Mouse (Mus musculus) MEL (cell line): ENCODE data around the gene Sorl1. TPM values are rescaled to one million over a fixed set of nuclear protein-coding genes. Genes with fewer than 3 reads are reported as not detected.

Experiments used
- DNase-seq: peaks from one replicate; pipeline ENCODE4 v3.0.0; 2011; ENCODE audit warnings: low read depth, low spot score
- H3K27ac ChIP-seq: 2 replicates; pipeline ENCODE4 v1.5.1; 2012; ENCODE audit warnings: low read depth, mild to moderate bottlenecking, control low read depth, low read length, moderate library complexity; ENCODE audit not compliant: control insufficient read depth
- H3K27me3 ChIP-seq, 2 experiments: fragments of 150-350 bp in 1 of 2; sonication (generic) in 1 of 2; 2 replicates each; pipeline ENCODE4 v1.6.1; 2012; ENCODE audit warnings: low read length in 2 of 2, mild to moderate bottlenecking in 2 of 2, improper control_type of control experiment in 1 of 2, moderate library complexity in 1 of 2; ENCODE audit not compliant: insufficient read depth in 2 of 2, control insufficient read depth in 1 of 2
- H3K36me3 ChIP-seq, 2 experiments: 2 replicates each; pipeline ENCODE4 v1.6.1; 2012 to 2014; ENCODE audit warnings: low read length in 2 of 2, improper control_type of control experiment in 1 of 2, inconsistent platforms in 1 of 2, mild to moderate bottlenecking in 1 of 2; ENCODE audit not compliant: insufficient read depth in 2 of 2, control insufficient read depth in 1 of 2
- H3K4me1 ChIP-seq, 2 experiments: fragments of 150-350 bp in 1 of 2; sonication (generic) in 1 of 2; 2 replicates each; pipeline ENCODE4 v1.6.1; 2012; ENCODE audit warnings: low read length in 2 of 2, improper control_type of control experiment in 1 of 2, mild to moderate bottlenecking in 1 of 2; ENCODE audit not compliant: insufficient read depth in 2 of 2, control insufficient read depth in 1 of 2
- H3K4me3 ChIP-seq, 2 experiments: fragments of 150-350 bp in 1 of 2; sonication (generic) in 1 of 2; 2 replicates each; pipeline ENCODE4 v1.5.1; 2012; ENCODE audit warnings: low read depth in 2 of 2, low read length in 2 of 2, mild to moderate bottlenecking in 2 of 2, moderate library complexity in 2 of 2, control low read depth in 1 of 2, improper control_type of control experiment in 1 of 2; ENCODE audit not compliant: control insufficient read depth in 1 of 2, insufficient read depth in 1 of 2
- H3K79me2 ChIP-seq: 2 replicates; pipeline ENCODE4 v1.6.1; 2012; ENCODE audit warnings: mild to moderate bottlenecking, low read length, moderate library complexity; ENCODE audit not compliant: control insufficient read depth, poor library complexity, insufficient read depth
- H3K9ac ChIP-seq: 2 replicates; pipeline ENCODE4 v1.6.1; 2012; ENCODE audit warnings: low read depth, mild to moderate bottlenecking, control low read depth, low read length, moderate library complexity; ENCODE audit not compliant: control insufficient read depth, poor library complexity, severe bottlenecking
- H3K9me3 ChIP-seq: fragments of 150-350 bp; sonication (generic); replicated peaks from 2 replicates; pipeline ENCODE4 v1.6.1; 2012; ENCODE audit warnings: mild to moderate bottlenecking, low read length, improper control_type of control experiment, moderate library complexity; ENCODE audit not compliant: insufficient read depth
- CHD1 ChIP-seq: IDR thresholded peaks from 2 replicates; pipeline ENCODE4 v1.6.1; 2012; ENCODE audit warnings: low read depth, mild to moderate bottlenecking, inconsistent platforms, low read length, improper control_type of control experiment
- CTCF ChIP-seq, 3 experiments: IDR thresholded peaks in 2 of 3; conservative IDR thresholded peaks in 1 of 3; 2 replicates each; pipeline ENCODE4 v1.5.1; 2011 to 2012; ENCODE audit warnings: low read length in 3 of 3, low read depth in 2 of 3, mild to moderate bottlenecking in 2 of 3, improper control_type of control experiment in 1 of 3, inconsistent platforms in 1 of 3, mixed read lengths in 1 of 3, moderate library complexity in 1 of 3; ENCODE audit not compliant: control insufficient read depth in 1 of 3, insufficient read depth in 1 of 3, poor library complexity in 1 of 3, severe bottlenecking in 1 of 3
- ETS1 ChIP-seq: IDR thresholded peaks from 2 replicates; pipeline ENCODE4 v1.6.1; 2012; ENCODE audit warnings: low read depth, mild to moderate bottlenecking, inconsistent platforms, low read length, improper control_type of control experiment, moderate library complexity
- GABPA ChIP-seq: IDR thresholded peaks from 2 replicates; pipeline ENCODE4 v1.6.1; 2012; ENCODE audit warnings: low read depth, mild to moderate bottlenecking, inconsistent platforms, low read length, improper control_type of control experiment, moderate library complexity
- GATA1 ChIP-seq: IDR thresholded peaks from 2 replicates; pipeline ENCODE4 v1.6.1; 2011; ENCODE audit warnings: low read depth, low read length, improper control_type of control experiment
- HCFC1 ChIP-seq: IDR thresholded peaks from 2 replicates; pipeline ENCODE4 v1.6.1; 2012; ENCODE audit warnings: low read depth, mild to moderate bottlenecking, inconsistent platforms, low read length, improper control_type of control experiment, moderate library complexity
- MAFK ChIP-seq: IDR thresholded peaks from 2 replicates; pipeline ENCODE4 v1.6.1; 2011; ENCODE audit warnings: low read depth, mild to moderate bottlenecking, low read length, improper control_type of control experiment, borderline replicate concordance
- MAZ ChIP-seq: IDR thresholded peaks from 2 replicates; pipeline ENCODE4 v1.6.1; 2012; ENCODE audit warnings: low read depth, mild to moderate bottlenecking, inconsistent platforms, low read length, improper control_type of control experiment
- MEF2A ChIP-seq: IDR thresholded peaks from 2 replicates; pipeline ENCODE4 v1.6.1; 2014; ENCODE audit warnings: low read depth, mild to moderate bottlenecking, inconsistent platforms, low read length, improper control_type of control experiment; ENCODE audit not compliant: poor library complexity, insufficient replicate concordance, severe bottlenecking; ENCODE audit errors: extremely low read depth
- MXI1 ChIP-seq: IDR thresholded peaks from 2 replicates; pipeline ENCODE4 v1.6.1; 2011; ENCODE audit warnings: mild to moderate bottlenecking, low read depth, low read length, improper control_type of control experiment
- MYB ChIP-seq: IDR thresholded peaks from 2 replicates; pipeline ENCODE4 v1.6.1; 2011; ENCODE audit warnings: mild to moderate bottlenecking, low read depth, low read length, improper control_type of control experiment
- NELFE ChIP-seq: IDR thresholded peaks from 2 replicates; pipeline ENCODE4 v1.6.1; 2011; ENCODE audit warnings: low read depth, low read length, improper control_type of control experiment
- POLR2A ChIP-seq, 2 experiments: IDR thresholded peaks; 2 replicates each; pipeline ENCODE4 v1.6.1; 2011 to 2012; ENCODE audit warnings: low read length in 2 of 2, mild to moderate bottlenecking in 2 of 2, control low read depth in 1 of 2, improper control_type of control experiment in 1 of 2, low read depth in 1 of 2, moderate library complexity in 1 of 2; ENCODE audit not compliant: control insufficient read depth in 1 of 2, insufficient read depth in 1 of 2, poor library complexity in 1 of 2
- POLR2AphosphoS2 ChIP-seq: IDR thresholded peaks from 2 replicates; pipeline ENCODE4 v1.6.1; 2011; ENCODE audit warnings: low read length, improper control_type of control experiment
- POLR2AphosphoS5 ChIP-seq: IDR thresholded peaks from 2 replicates; pipeline ENCODE4 v1.6.1; 2012; ENCODE audit warnings: low read depth, borderline replicate concordance, mild to moderate bottlenecking, inconsistent platforms, low read length, moderate library complexity, mixed read lengths
- RAD21 ChIP-seq: IDR thresholded peaks from 2 replicates; pipeline ENCODE4 v1.6.1; 2011; ENCODE audit warnings: mild to moderate bottlenecking, low read depth, low read length, improper control_type of control experiment
- SIN3A ChIP-seq: IDR thresholded peaks from 2 replicates; pipeline ENCODE4 v1.6.1; 2012; ENCODE audit warnings: low read length, improper control_type of control experiment, inconsistent platforms
- SMC3 ChIP-seq: IDR thresholded peaks from 2 replicates; pipeline ENCODE4 v1.6.1; 2011; ENCODE audit warnings: low read depth, low read length, improper control_type of control experiment
- TAL1 ChIP-seq: IDR thresholded peaks from 2 replicates; pipeline ENCODE4 v1.6.1; 2012; ENCODE audit warnings: mild to moderate bottlenecking, inconsistent platforms, low read length, moderate library complexity, mixed read lengths
- TBP ChIP-seq: IDR thresholded peaks from 2 replicates; pipeline ENCODE4 v1.8.0; 2011; ENCODE audit warnings: low read depth, low read length, improper control_type of control experiment
- TCF12 ChIP-seq: IDR thresholded peaks from 2 replicates; pipeline ENCODE4 v1.6.1; 2014; ENCODE audit warnings: low read depth, mild to moderate bottlenecking, inconsistent platforms, low read length, improper control_type of control experiment, moderate library complexity
- USF1 ChIP-seq: IDR thresholded peaks from 2 replicates; pipeline ENCODE4 v1.6.1; 2014; ENCODE audit warnings: low read depth, mild to moderate bottlenecking, inconsistent platforms, low read length, improper control_type of control experiment, moderate library complexity
- ZC3H11A ChIP-seq: IDR thresholded peaks from 2 replicates; pipeline ENCODE4 v1.6.1; 2012; ENCODE audit warnings: low read depth, mild to moderate bottlenecking, inconsistent platforms, low read length, improper control_type of control experiment
- ZMIZ1 ChIP-seq: IDR thresholded peaks from 2 replicates; pipeline ENCODE4 v1.6.1; 2012; ENCODE audit warnings: low read depth, mild to moderate bottlenecking, inconsistent platforms, low read length, improper control_type of control experiment, moderate library complexity
- ZNF384 ChIP-seq: IDR thresholded peaks from 2 replicates; pipeline ENCODE4 v1.6.1; 2012; ENCODE audit warnings: low read depth, mild to moderate bottlenecking, inconsistent platforms, low read length, improper control_type of control experiment
- polyA plus RNA-seq, 2 experiments: library from polyadenylated mRNA; stranded (reverse) in 1 of 2; unstranded in 1 of 2; fragments of >175 nt in 1 of 2; fragments of >200 nt in 1 of 2; gene quantifications; 2 replicates each; pipeline versions ENCODE4 v1.2.1 to v1.2.4; 2012; ENCODE audit warnings: low replicate concordance in 2 of 2, low read depth in 1 of 2; ENCODE audit not compliant: insufficient read length in 2 of 2, insufficient read depth in 1 of 2, missing spikeins in 1 of 2
- total RNA-seq: library from RNA; depleted of rRNA; stranded (reverse); fragments of 300-350 nt; gene quantifications from 2 replicates; pipeline ENCODE4 v1.2.3, GENCODE M21; 2012

Sorl1 gene
- total and polyA plus RNA-seq, 3 experiments: not detected

DNA sequence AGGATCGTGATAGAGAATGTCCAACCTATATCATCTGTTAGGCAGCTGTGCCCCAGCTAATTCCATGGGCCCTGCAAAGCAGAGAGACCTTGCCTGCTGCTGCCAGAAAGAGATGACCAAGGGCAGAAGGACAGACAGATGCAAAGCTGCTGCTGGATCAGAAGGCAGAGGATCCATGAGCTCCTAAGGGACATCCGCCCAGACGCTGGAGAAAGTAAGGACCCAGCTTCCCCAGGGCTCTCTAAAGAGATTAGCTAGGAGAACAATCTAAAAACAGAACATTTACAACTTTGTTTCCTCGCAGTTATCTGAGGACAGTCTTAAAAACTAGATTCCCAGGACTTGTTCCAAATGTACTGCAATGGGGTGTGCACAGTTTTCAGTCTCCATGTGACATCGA lies 131.3 kb downstream of the Sorl1 start:
- Histone ChIP-seq H3K27ac (no peak overlapping the region), H3K4me1 (no peaks in the 10 kb centered on the region), H3K9ac (no peak overlapping the region), H3K9me3 (no peaks in the 10 kb centered on the region), H3K4me3 (no peak overlapping the region), H3K79me2 (no peaks in the 10 kb centered on the region), H3K36me3 (no peaks in the 10 kb centered on the region), H3K27me3 (no peaks in the 10 kb centered on the region)
- TF ChIP-seq ZC3H11A (no peak), POLR2AphosphoS2 (no peak), ETS1 (no peak), MAZ (no peak), MAFK (no peak), GATA1 (no peak), POLR2A (IDR thresholded peaks at IDR 0.05; ENCODE audit: control insufficient read depth in 1 of 2, insufficient read depth in 1 of 2, low read depth in 1 of 2, low read length in 2 of 2, poor library complexity in 1 of 2) (no peak), SMC3 (no peak), POLR2AphosphoS5 (no peak), TBP (no peak), USF1 (no peak), NELFE (no peak), RAD21 (no peak), TAL1 (no peak), MXI1 (no peak), CHD1 (no peak), CTCF (IDR thresholded peaks at IDR 0.05 in 2 of 3, conservative IDR thresholded peaks at IDR 0.05 in 1 of 3; ENCODE audit: control insufficient read depth in 1 of 3, insufficient read depth in 1 of 3, low read depth in 2 of 3, low read length in 3 of 3, poor library complexity in 1 of 3, severe bottlenecking in 1 of 3) (no peak), SIN3A (no peak), TCF12 (no peak)
- DNase-seq: no peak

DNA sequence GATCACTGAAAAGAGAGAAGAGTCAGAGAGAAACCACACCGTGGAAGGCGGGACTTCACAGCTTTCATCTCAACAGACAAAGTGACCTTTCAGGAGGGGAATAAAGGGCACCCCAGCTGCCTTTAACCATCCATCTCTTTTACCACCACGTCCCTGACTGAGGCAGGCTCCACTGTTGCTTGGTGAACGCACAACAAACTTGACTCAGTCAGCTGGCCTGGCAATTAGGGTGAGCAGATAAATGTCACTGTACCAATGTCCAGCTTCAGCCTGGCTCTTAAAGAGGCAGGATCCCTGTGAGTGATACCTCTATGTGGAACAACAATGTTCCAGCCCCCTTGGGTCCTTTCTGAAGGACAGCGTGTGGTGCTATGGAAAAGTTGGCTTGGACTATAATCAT lies 138.5 kb downstream of the Sorl1 start:
- Histone ChIP-seq H3K27me3 (no peaks in the 10 kb centered on the region), H3K79me2 (no peaks in the 10 kb centered on the region), H3K27ac (no peak overlapping the region), H3K9me3 (no peaks in the 10 kb centered on the region), H3K36me3 (no peaks in the 10 kb centered on the region), H3K4me3 (no peak overlapping the region), H3K9ac (no peak overlapping the region), H3K4me1 (no peaks in the 10 kb centered on the region)
- no peak for TF ChIP-seq GATA1
- no peak for TF ChIP-seq ZC3H11A
- TF ChIP-seq TBP: no peak
- TF ChIP-seq MYB: no peak
- TF ChIP-seq MAFK: no peak
- TF ChIP-seq SMC3: no peak
- TF ChIP-seq SIN3A: no peak
- no peak for TF ChIP-seq HCFC1
- TF ChIP-seq ZNF384: no peak
- TF ChIP-seq ZMIZ1: no peak
- TF ChIP-seq GABPA: no peak
- no peak for TF ChIP-seq MEF2A
- DNase-seq: no peak
